Mouse (Mus musculus): ENCODE results near the gene Gm20806.
"Not testable (repeated sequence)": the region's sequence is repeated elsewhere in the genome, so short reads cannot be mapped to it uniquely, and the experiment has no call there.

The Gm20806 gene

GRCm38 (mm10) chrY:78837956-78838355, at the start of gene Gm20806:
TSS of gene Gm20806 (minus strand) at chrY:78838056.
- DNase-seq (ENCODE audit: low spot score), result not testable (repeated sequence)

All from retina, embryonic 14.5 days (tissue).